Mouse (Mus musculus) skeletal muscle tissue, adult 2 months (tissue): ENCODE results near the gene Prap1.

Experiments
- DNase-seq: peaks from one replicate; pipeline ENCODE4 v3.0.0-alpha.2; 2012; ENCODE audit warnings: low read depth, low spot score

The Prap1 gene

GRCm38 (mm10) chr7:140092924-140093528 is at the start of gene Prap1:
TSS of gene Prap1 (plus strand) at chr7:140093395.
- no peak for DNase-seq

- DNase-seq = no peak
These were observed 47.6 kb upstream of the Prap1 start for GRCm38 (mm10) chr7:140045546-140045945.

DNA sequence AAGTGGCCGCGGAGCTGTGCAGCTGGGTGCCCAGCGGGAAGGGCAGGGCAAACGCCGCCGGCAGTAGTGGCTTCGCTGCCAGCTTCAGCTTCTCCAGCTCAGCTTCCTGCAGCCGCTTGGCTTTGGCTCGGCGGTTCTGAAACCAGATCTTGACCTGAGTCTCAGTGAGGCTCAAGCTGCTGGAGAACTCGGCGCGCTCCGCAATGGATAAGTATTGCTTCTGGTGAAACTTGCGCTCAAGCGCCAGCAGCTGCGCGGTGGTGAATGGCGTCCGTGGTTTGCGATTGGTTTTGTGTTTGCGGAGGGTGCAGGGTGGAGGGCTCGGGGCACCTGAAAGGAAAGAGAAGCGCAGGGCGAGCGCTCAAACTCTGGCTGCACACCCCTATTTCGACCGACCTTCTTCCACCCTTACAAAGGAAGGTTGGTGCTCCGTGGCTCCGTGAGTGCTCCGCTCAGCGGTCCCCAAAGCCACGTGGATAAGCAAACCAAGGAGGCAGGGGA is 45.3 kb upstream of the Prap1 start:
- no peak for DNase-seq

DNA sequence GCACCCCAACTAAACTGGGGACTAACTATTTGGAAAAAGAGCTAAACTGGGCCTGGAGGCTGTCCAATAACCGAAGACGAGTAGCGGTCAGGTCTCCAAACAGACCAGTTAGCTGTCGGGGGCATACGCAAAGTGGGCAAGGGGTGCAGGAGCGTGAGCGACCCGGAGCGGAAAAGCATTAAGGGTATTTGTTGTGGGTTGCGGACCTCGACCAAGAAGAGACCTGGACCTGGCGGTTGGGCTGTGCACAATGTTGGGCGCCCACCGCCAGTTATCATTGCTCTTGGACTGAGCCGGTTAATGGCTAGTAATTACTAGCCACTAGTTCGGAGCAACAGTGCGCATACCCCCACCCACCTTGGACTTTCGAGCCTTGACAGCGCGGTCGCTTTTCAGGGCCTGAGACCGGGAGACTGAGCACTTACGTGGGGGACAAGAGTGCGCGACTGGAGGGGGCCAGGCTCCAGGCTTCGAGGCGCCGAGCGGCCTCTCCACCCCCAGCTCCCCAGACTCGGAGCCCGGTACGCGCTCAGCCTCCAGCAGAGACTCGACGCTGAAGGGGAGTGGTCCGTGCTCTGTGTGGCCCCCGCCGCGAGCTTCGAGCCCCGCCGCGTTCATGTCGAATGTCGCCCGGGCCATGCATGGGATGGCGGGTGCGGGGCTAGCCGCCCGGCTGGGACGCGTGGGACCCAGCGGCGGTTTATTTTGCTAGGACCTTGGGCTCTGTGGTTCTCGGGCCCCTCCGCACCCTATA is 44.7 kb upstream of the Prap1 start, which contains the start of gene Msx3:
Gene Msx3, minus strand, starts transcription at position 729 of the 754 bp plus-strand sequence.
- DNase-seq = no peak

GRCm38 (mm10) chr7:140049115-140049689 is 44.0 kb upstream of the Prap1 start:
- DNase-seq = no peak

DNA sequence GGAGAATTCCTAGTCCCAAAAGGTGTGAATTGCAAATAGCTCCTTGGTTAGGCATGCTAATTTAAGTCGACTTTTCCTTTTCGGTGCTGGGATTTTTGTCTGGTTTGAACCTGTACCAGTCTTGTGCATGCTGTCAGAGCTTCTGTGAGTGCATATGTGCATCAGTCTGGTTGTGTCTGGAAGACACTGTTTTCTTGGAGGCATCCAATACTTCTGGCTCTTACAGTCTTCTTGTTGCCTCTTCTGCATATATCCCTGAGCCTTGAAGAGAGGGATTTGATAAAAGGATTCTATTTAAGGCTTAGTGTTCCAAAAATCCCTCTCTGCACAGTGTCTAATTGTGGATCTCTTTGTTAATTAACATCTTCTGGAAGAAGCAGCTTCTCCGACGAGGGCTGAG is 39.1 kb upstream of the Prap1 start:
- DNase-seq = no peak

- DNase-seq = no peak
These were observed 35.5 kb upstream of the Prap1 start for GRCm38 (mm10) chr7:140057413-140058407.

DNA sequence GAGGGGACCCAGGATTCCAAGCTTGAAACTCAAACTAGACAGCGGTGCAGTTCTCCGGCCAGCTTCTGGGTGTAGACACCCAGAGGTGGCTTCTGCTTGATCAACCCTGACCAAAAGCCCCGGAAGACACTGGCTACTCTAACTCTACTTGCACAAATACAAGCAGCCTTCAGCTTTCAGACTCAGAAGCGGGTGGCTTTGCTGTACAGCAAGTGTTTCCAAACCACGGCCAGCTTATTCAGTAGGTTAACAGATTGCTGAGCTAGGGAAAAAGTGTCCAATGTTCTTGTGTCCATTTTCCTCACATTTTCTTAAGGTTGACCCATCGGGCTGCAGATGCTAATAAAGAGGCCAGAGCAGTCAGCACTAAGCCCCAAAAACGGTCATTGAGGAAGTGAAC is 34.7 kb upstream of the Prap1 start:
- no peak for DNase-seq

DNA sequence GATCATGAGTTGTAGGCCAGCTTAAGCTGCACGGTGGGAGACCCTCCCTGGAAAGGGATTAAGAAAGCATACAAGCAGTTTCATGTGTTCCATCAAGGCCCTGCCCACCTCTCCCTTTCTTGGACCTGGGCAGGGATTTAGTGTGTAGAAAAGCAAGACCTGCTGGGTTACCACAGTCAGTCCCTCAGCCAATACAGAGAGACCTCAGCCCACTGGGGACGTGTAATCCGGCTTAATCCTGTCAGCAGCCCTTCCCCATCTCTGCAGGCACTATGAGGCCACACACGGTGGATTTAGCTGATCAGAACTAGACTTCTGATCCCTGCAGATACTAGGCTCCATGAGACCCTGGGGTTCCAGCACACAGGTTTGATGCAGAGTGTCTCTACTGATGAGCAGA is 33.6 kb upstream of the Prap1 start:
- no peak for DNase-seq

DNA sequence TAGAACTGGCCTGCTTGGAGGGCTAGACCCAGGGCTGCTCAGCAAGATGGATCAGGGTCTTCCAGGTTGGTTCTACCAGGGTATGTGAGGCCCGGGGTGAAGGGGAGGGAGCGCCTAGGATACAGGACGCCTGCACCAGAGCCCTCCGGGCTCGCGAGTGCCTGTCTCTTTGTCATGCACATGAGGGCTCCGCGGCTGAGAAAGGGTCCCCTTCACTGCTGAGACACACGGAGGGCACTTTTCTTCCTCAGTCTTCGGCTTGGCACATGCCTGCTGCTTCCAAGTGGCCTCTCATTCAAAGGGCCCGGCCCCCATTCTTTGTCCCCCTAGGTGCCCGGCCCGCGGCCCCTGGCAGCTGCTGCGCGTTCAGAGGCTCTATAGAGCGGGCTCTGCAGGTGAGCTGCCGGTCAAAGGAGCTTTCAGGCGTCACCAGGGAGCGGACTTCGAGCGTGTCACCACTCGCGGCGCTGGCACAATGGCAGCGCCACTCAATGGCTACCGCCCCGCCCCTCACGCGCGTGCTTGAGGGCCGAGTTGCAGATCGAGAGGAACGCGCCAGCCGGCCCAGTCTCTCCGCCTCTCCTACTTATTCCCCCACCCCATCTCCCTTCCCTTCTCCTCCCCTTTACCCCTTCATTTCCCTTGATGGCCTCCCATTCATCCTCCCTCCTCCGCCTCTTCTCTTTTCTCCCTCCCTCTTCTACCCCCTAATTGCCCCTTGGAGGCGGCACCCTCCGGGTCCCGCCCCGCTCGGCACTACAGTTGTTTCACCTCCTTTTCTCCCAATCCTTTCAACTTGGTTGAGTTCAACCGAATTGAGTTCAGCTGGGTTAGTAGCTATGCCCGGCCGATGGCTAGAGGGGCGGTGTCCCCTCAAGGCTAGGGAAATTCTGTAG is 32.0 kb upstream of the Prap1 start:
- no peak for DNase-seq

GRCm38 (mm10) chr7:140061832-140062130 is 31.4 kb upstream of the Prap1 start:
- DNase-seq = no peak

- no peak for DNase-seq
These were observed 30.9 kb upstream of the Prap1 start for GRCm38 (mm10) chr7:140062307-140062706.

- DNase-seq = peak; percentile 52
These were observed 30.1 kb upstream of the Prap1 start for GRCm38 (mm10) chr7:140063092-140063491.

DNA sequence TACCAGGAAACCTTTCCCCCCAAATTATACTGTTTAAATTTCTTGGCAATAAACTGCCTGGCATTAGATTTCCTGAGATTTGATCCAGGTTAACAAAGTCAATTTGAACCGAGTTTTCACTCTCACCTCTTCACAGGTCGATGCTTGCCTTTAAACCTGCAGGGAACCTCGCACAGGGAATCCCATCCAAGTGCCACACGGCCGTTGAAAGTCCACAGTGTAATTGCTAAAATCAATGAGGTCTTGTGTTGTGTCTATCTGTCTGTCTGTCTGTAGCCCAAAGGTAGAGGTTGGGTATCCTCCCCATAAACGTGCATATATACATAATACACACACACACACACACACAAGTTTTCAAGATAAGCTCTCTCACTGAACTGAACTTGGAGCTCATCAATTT is 25.8 kb upstream of the Prap1 start:
- no peak for DNase-seq

GRCm38 (mm10) chr7:140070042-140070711 is 23.0 kb upstream of the Prap1 start:
- DNase-seq = no peak

GRCm38 (mm10) chr7:140077698-140078097 is 15.5 kb upstream of the Prap1 start:
- no peak for DNase-seq

DNA sequence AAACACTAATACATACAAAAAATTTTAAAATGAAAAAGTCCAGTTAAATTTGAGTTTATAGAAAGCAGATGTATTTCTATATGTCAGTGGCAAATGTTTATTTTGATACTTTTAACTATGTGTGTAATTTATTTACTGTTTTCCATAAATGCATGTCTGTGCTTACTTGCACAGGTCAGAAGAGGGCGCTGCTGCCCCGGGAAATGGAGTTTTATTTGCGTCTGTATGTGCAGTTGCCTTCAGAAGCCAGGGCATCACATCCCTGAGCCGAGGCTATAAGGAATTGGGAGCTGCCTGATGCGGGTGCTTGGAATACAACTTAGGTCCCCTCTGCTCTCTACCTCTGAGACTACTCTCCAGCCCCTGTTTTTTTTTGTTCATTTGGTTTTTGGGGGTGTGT is 14.5 kb upstream of the Prap1 start:
- peak; percentile 55 for DNase-seq

DNA sequence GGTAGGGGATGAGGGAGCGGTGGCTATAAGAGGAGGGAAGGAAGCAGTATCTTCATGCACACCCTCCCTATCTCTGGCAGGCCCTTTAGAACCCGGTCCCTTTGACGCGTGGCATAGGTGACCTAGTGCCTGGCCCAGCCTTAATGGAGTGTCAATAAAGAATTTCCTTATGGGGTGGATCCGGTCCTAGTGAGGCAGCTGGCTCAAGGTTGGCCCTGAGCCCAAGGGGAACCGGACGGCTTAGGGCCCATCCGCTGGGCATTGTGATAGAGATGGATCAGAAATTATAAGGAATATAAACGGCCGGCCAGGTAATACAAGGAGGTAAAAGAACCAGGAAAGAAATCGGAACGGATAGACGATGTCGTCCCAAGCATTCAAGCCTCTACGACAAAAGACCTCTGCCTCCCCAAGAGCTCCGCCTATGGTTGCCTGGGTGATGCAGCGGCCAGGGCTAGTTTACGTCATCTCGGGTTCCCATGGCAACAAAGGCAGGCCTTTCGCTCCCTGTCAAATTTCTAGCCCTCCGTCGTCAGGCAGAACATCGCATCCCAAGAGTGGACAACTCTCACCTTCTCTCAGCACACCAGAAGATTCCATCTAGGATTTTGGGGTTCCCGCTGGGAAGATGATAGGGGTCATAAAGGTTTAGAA is 12.6 kb upstream of the Prap1 start:
- DNase-seq = no peak

- no peak for DNase-seq
These were observed 11.6 kb upstream of the Prap1 start for GRCm38 (mm10) chr7:140081408-140082241.
